Mouse (Mus musculus) kidney, postnatal 4 days (tissue): ENCODE results near the gene Olfr1418.

Experiments used
- DNase-seq, 2 experiments: peaks; one replicate each; pipeline ENCODE4 v3.0.0; 2021; ENCODE audit warnings: mixed read lengths in 2 of 2

The Olfr1418 gene

GRCm38 (mm10) chr19:11810003-11810758 lies 50.7 kb downstream of the Olfr1418 start:
- no peak for DNase-seq

GRCm38 (mm10) chr19:11808452-11808851 lies 52.4 kb downstream of the Olfr1418 start:
- no peak for DNase-seq

- no peak for DNase-seq
Observed at GRCm38 (mm10) chr19:11807822-11808221, 53.0 kb downstream of the Olfr1418 start.

GRCm38 (mm10) chr19:11807251-11807650 lies 53.6 kb downstream of the Olfr1418 start:
- no peak for DNase-seq

GRCm38 (mm10) chr19:11804423-11804822 lies 56.4 kb downstream of the Olfr1418 start:
- no peak for DNase-seq
